Mouse (Mus musculus) CH12.LX (cell line): ENCODE results near the gene Cit. TPM values are rescaled to one million over a fixed set of nuclear protein-coding genes. Genes with fewer than 3 reads are reported as not detected.

Experiments used
- DNase-seq: peaks from one replicate; pipeline ENCODE4 v3.0.0-alpha.2; 2013; ENCODE audit errors: extremely low read depth
- H3K27ac ChIP-seq: 2 replicates; pipeline ENCODE4 v1.5.1; 2012; ENCODE audit warnings: low read depth, mild to moderate bottlenecking, control low read depth, moderate library complexity; ENCODE audit not compliant: insufficient read depth
- H3K27me3 ChIP-seq: replicated peaks from 2 replicates; pipeline ENCODE3; 2012; ENCODE audit warnings: inconsistent platforms
- H3K36me3 ChIP-seq, 2 experiments: replicated peaks in 1 of 2; 2 replicates each; pipeline versions ENCODE3 to v1.6.1; 2012; ENCODE audit warnings: inconsistent platforms in 1 of 2, low read length in 1 of 2, mild to moderate bottlenecking in 1 of 2, mixed read lengths in 1 of 2, moderate library complexity in 1 of 2; ENCODE audit not compliant: control insufficient read depth in 1 of 2, insufficient read depth in 1 of 2
- H3K4me1 ChIP-seq, 2 experiments: 2 replicates each; pipeline ENCODE4 v1.6.1; 2012; ENCODE audit warnings: inconsistent platforms in 1 of 2, moderate library complexity in 1 of 2; ENCODE audit not compliant: insufficient read depth in 2 of 2, control insufficient read depth in 1 of 2
- H3K4me2 ChIP-seq: 2 replicates; pipeline ENCODE4 v1.6.1; 2012; ENCODE audit warnings: low read depth, mild to moderate bottlenecking, control low read depth; ENCODE audit not compliant: poor library complexity, insufficient read depth, severe bottlenecking
- H3K4me3 ChIP-seq, 3 experiments: fragments of 150-350 bp in 1 of 3; sonication (generic) in 1 of 3; replicated peaks in 1 of 3; 2 replicates each; pipeline versions ENCODE3 to v1.5.1; 2011 to 2012; ENCODE audit warnings: low read depth in 2 of 3, low read length in 2 of 3, mild to moderate bottlenecking in 2 of 3, moderate library complexity in 2 of 3, control low read depth in 1 of 3, improper control_type of control experiment in 1 of 3, inconsistent platforms in 1 of 3, mixed read lengths in 1 of 3; ENCODE audit not compliant: poor library complexity in 1 of 3
- H3K79me2 ChIP-seq: replicated peaks from 2 replicates; pipeline ENCODE4 v1.6.1; 2012; ENCODE audit warnings: mild to moderate bottlenecking, moderate library complexity; ENCODE audit not compliant: control insufficient read depth, poor library complexity, insufficient read depth, severe bottlenecking; ENCODE audit errors: extremely low read depth
- H3K9ac ChIP-seq: 2 replicates; pipeline ENCODE4 v1.6.1; 2012; ENCODE audit warnings: low read depth, mild to moderate bottlenecking, control low read depth, moderate library complexity; ENCODE audit not compliant: insufficient read depth
- H3K9me3 ChIP-seq: replicated peaks from 2 replicates; pipeline ENCODE3; 2012; ENCODE audit warnings: low read length, inconsistent platforms, mixed read lengths
- ETS1 ChIP-seq: conservative IDR thresholded peaks from 2 replicates; pipeline ENCODE4 v1.6.1; 2012; ENCODE audit warnings: low read depth, mild to moderate bottlenecking, inconsistent platforms, low read length, improper control_type of control experiment, moderate library complexity
- HCFC1 ChIP-seq: IDR thresholded peaks from 2 replicates; pipeline ENCODE4 v1.6.1; 2012; ENCODE audit warnings: low read depth, mild to moderate bottlenecking, inconsistent platforms, low read length, improper control_type of control experiment
- IRF4 ChIP-seq: IDR thresholded peaks from 2 replicates; pipeline ENCODE4 v1.6.1; 2014; ENCODE audit warnings: low read depth, mild to moderate bottlenecking, inconsistent platforms, low read length, improper control_type of control experiment
- KAT2A ChIP-seq: IDR thresholded peaks from 2 replicates; pipeline ENCODE4 v1.6.1; 2012; ENCODE audit warnings: low read length, improper control_type of control experiment, inconsistent platforms; ENCODE audit not compliant: insufficient replicate concordance
- MYC ChIP-seq: IDR thresholded peaks from 2 replicates; pipeline ENCODE4 v1.6.1; 2011; ENCODE audit warnings: low read depth, mild to moderate bottlenecking, improper control_type of control experiment, low read length
- POLR2AphosphoS2 ChIP-seq: IDR thresholded peaks from 2 replicates; pipeline ENCODE4 v1.6.1; 2011; ENCODE audit warnings: low read depth, low read length, improper control_type of control experiment
- RAD21 ChIP-seq: IDR thresholded peaks from 2 replicates; pipeline ENCODE4 v1.6.1; 2011; ENCODE audit warnings: low read depth, mild to moderate bottlenecking, low read length, improper control_type of control experiment, moderate library complexity
- dilution Hi-C: fragments of 300-500 bp; cut with MboI; formaldehyde crosslinking; loops from 2 replicates; pipeline ENCODE4 v1.14.3; 2020; ENCODE audit warnings: low sequenced_read_pairs; ENCODE audit not compliant: extremely low pct_unique_long_range_greater_than_20kb, extremely low pct_ligation_motif_present
- in situ Hi-C: fragments of 300-500 bp; cut with MboI; formaldehyde crosslinking; loops from 3 replicates; pipeline ENCODE4 v1.14.3; 2019; ENCODE audit warnings: low sequenced_read_pairs, low pct_ligation_motif_present, low pct_unique_long_range_greater_than_20kb, mixed read lengths
- polyA plus RNA-seq: library from polyadenylated mRNA; unstranded; fragments of >175 nt; gene quantifications from 2 replicates; pipeline ENCODE4 v1.2.1, GENCODE M21; 2012; ENCODE audit warnings: low read depth; ENCODE audit not compliant: insufficient read length
- total RNA-seq, 2 experiments: library from RNA; depleted of rRNA; stranded (reverse); fragments of 300-350 nt in 1 of 2; fragments of >200 nt in 1 of 2; gene quantifications; 2 replicates each; pipeline ENCODE4 v1.2.3; 2012 to 2014

Cit gene
- total and polyA plus RNA-seq, 3 experiments, result 7.0 to 24.9 (median 16.2) TPM

DNA sequence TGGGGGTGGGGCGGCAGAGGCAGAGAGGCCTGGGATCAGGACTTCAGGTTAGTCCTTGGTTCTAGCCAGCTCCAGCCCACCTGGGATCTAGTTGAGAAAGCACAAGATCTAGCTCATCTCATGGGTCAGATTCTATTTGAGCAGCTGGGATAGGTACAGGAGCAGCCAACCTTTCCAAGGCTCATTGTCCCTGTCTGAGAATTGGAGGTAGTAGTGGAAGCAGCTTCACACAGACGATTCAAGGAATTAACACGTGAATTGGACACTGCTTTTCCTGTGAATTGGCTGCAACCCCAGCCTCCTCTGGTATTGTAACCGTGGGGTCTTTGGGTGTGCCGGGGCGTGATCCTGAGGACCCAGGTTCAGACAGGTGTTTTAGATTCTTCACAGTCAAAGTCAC, 207.7 kb downstream of the Cit start:
- no peak for DNase-seq
- no peaks in the 10 kb centered on the region for H3K79me2 ChIP-seq
- dilution Hi-C loops, result no loop called here
- H3K4me2 ChIP-seq, result no peak overlapping the region
- in situ Hi-C loops, result no loop called here
- TF ChIP-seq POLR2AphosphoS2 (no peak), IRF4 (no peak), KAT2A (no peak), MYC (no peak), HCFC1 (no peak), RAD21 (no peak), ETS1 (no peak)
- no peak overlapping the region for H3K4me3 ChIP-seq
- H3K36me3 ChIP-seq, result no peaks in the 10 kb centered on the region
- H3K9ac ChIP-seq, result no peak overlapping the region
- H3K4me1 ChIP-seq, result no peaks in the 10 kb centered on the region
- no peak overlapping the region for H3K27ac ChIP-seq
- H3K27me3 ChIP-seq, result no peaks in the 10 kb centered on the region
- H3K9me3 ChIP-seq, result peaks cover 66% of the 10 kb centered on the region

Other genes with a start within 250 kb of the Cit start
- 33.8 and 36.5 TPM in 2 replicates for gene Rab35, start 213.4 kb upstream of the Cit start, total RNA-seq (2012; rRNA removed)
- gene Rab35, start 213.4 kb upstream of the Cit start, total RNA-seq (2014; rRNA removed), result 31.9 and 37.5 TPM in 2 replicates
- gene Rab35, start 213.4 kb upstream of the Cit start, polyA plus RNA-seq, result 62.2 and 86.3 TPM in 2 replicates
- gene Bicdl1, start 113.7 kb upstream of the Cit start, total RNA-seq (2012; rRNA removed), result 1.7 and 1.9 TPM in 2 replicates
- 2.6 and 3.5 TPM in 2 replicates for gene Bicdl1, start 113.7 kb upstream of the Cit start, total RNA-seq (2014; rRNA removed)
- gene Bicdl1, start 113.7 kb upstream of the Cit start, polyA plus RNA-seq, result 2.3 and 5.1 TPM in 2 replicates
- gene Prkab1, start 179.2 kb downstream of the Cit start, total RNA-seq (2012; rRNA removed), result 18.4 and 20.1 TPM in 2 replicates
- gene Prkab1, start 179.2 kb downstream of the Cit start, total RNA-seq (2014; rRNA removed), result 19.8 and 24.1 TPM in 2 replicates
- gene Prkab1, start 179.2 kb downstream of the Cit start, polyA plus RNA-seq, result 23.6 and 26.8 TPM in 2 replicates
- gene Tmem233, start 238.0 kb downstream of the Cit start, total RNA-seq (2012; rRNA removed), result not detected in 2 replicates
- gene Tmem233, start 238.0 kb downstream of the Cit start, total RNA-seq (2014; rRNA removed), result not detected in 2 replicates
- gene Tmem233, start 238.0 kb downstream of the Cit start, polyA plus RNA-seq, result not detected in 2 replicates